Mouse (Mus musculus): Measurements from ENCODE around the gene Cd200. TPM values are rescaled to one million over a fixed set of nuclear protein-coding genes. Genes with fewer than 3 reads are reported as not detected.
"Not testable (repeated sequence)": the region's sequence is repeated elsewhere in the genome, so short reads cannot be mapped to it uniquely, and the experiment has no call there.

Gene Cd200
- polyA plus RNA-seq, 1 experiment from 2014 or later, result 0.79 TPM

- no peaks in the 10 kb centered on the region for H3K27me3 ChIP-seq (replicated peaks)
- no peaks in the 10 kb centered on the region for H3K9me3 ChIP-seq (replicated peaks)
- no peak for ATAC-seq
- WGBS (ENCODE audit: insufficient replicate concordance), result 56% methylated on average over 4 of the region's 4 CpGs
- no peak overlapping the region for H3K27ac ChIP-seq
- no peaks in the 10 kb centered on the region for H3K4me1 ChIP-seq
- H3K36me3 ChIP-seq, result no peaks in the 10 kb centered on the region
- no peak overlapping the region for H3K9ac ChIP-seq
- no peak overlapping the region for H3K4me3 ChIP-seq
- no peak overlapping the region for H3K4me2 ChIP-seq
Observed at GRCm38 (mm10) chr16:45376294-45376693, 32.6 kb downstream of the Cd200 start.

- no peak overlapping the region for H3K4me3 ChIP-seq
- WGBS (ENCODE audit: insufficient replicate concordance), result 48% methylated on average over 2 of the region's 2 CpGs
- no peaks in the 10 kb centered on the region for H3K27me3 ChIP-seq (replicated peaks)
- no peak overlapping the region for H3K27ac ChIP-seq
- H3K4me1 ChIP-seq, result no peaks in the 10 kb centered on the region
- no peaks in the 10 kb centered on the region for H3K9me3 ChIP-seq (replicated peaks)
- no peaks in the 10 kb centered on the region for H3K36me3 ChIP-seq
- no peak for ATAC-seq
- H3K4me2 ChIP-seq, result no peak overlapping the region
- no peak overlapping the region for H3K9ac ChIP-seq
Observed at GRCm38 (mm10) chr16:45375506-45376225, 33.2 kb downstream of the Cd200 start.

- no peak overlapping the region for H3K4me2 ChIP-seq
Observed at GRCm38 (mm10) chr16:45374074-45374473, 34.8 kb downstream of the Cd200 start.

GRCm38 (mm10) chr16:45371076-45371475 lies 37.8 kb downstream of the Cd200 start:
- no peak for ATAC-seq
- H3K4me3 ChIP-seq, result no peak overlapping the region

More at GRCm38 (mm10) chr16:45374074-45374473, 34.8 kb downstream of the Cd200 start:
- Histone ChIP-seq H3K27ac (no peak overlapping the region), H3K4me3 (no peak overlapping the region), H3K9me3 (replicated peaks) (no peaks in the 10 kb centered on the region), H3K27me3 (replicated peaks) (no peaks in the 10 kb centered on the region), H3K36me3 (no peaks in the 10 kb centered on the region), H3K4me1 (no peaks in the 10 kb centered on the region), H3K9ac (no peak overlapping the region)
- no peak for ATAC-seq
- 60% methylated on average over 2 of the region's 2 CpGs for WGBS (ENCODE audit: insufficient replicate concordance)

GRCm38 (mm10) chr16:45369285-45369965 lies 39.4 kb downstream of the Cd200 start:
- WGBS (ENCODE audit: insufficient replicate concordance), result 50% methylated on average over 4 of the region's 4 CpGs

More at GRCm38 (mm10) chr16:45371076-45371475, 37.8 kb downstream of the Cd200 start:
- Histone ChIP-seq H3K27me3 (replicated peaks) (no peaks in the 10 kb centered on the region), H3K27ac (no peak overlapping the region), H3K4me2 (no peak overlapping the region), H3K9me3 (replicated peaks) (no peaks in the 10 kb centered on the region), H3K4me1 (no peaks in the 10 kb centered on the region), H3K9ac (no peak overlapping the region), H3K36me3 (no peaks in the 10 kb centered on the region)
- 72% methylated on average over 1 of the region's 1 CpGs for WGBS (ENCODE audit: insufficient replicate concordance)

GRCm38 (mm10) chr16:45366111-45366510 lies 42.7 kb downstream of the Cd200 start:
- 73% methylated on average over 7 of the region's 7 CpGs for WGBS (ENCODE audit: insufficient replicate concordance)

More at GRCm38 (mm10) chr16:45369285-45369965, 39.4 kb downstream of the Cd200 start:
- no peaks in the 10 kb centered on the region for H3K4me1 ChIP-seq
- H3K36me3 ChIP-seq, result no peaks in the 10 kb centered on the region
- H3K9ac ChIP-seq, result no peak overlapping the region
- H3K4me2 ChIP-seq, result no peak overlapping the region
- no peak overlapping the region for H3K27ac ChIP-seq
- H3K27me3 ChIP-seq (replicated peaks), result no peaks in the 10 kb centered on the region
- H3K4me3 ChIP-seq, result no peak overlapping the region
- ATAC-seq, result no peak
- H3K9me3 ChIP-seq (replicated peaks), result no peaks in the 10 kb centered on the region

GRCm38 (mm10) chr16:45365353-45365752 lies 43.5 kb downstream of the Cd200 start:
- Histone ChIP-seq H3K27me3 (replicated peaks) (no peaks in the 10 kb centered on the region), H3K4me3 (no peak overlapping the region), H3K4me1 (no peaks in the 10 kb centered on the region), H3K27ac (no peak overlapping the region), H3K9ac (no peak overlapping the region), H3K36me3 (no peaks in the 10 kb centered on the region), H3K4me2 (no peak overlapping the region), H3K9me3 (replicated peaks) (no peaks in the 10 kb centered on the region)
- WGBS (ENCODE audit: insufficient replicate concordance), result 71% methylated on average over 9 of the region's 9 CpGs
- ATAC-seq, result no peak

More at GRCm38 (mm10) chr16:45366111-45366510, 42.7 kb downstream of the Cd200 start:
- Histone ChIP-seq H3K36me3 (no peaks in the 10 kb centered on the region), H3K4me3 (no peak overlapping the region), H3K27ac (no peak overlapping the region), H3K9ac (no peak overlapping the region), H3K4me2 (no peak overlapping the region), H3K9me3 (replicated peaks) (no peaks in the 10 kb centered on the region), H3K27me3 (replicated peaks) (no peaks in the 10 kb centered on the region), H3K4me1 (no peaks in the 10 kb centered on the region)
- no peak for ATAC-seq

GRCm38 (mm10) chr16:45364627-45365026 lies 44.2 kb downstream of the Cd200 start:
- no peaks in the 10 kb centered on the region for H3K4me1 ChIP-seq
- whole genome bisulfite sequencing (ENCODE audit: insufficient replicate concordance), result 69% methylated on average over 1 of the region's 1 CpGs

GRCm38 (mm10) chr16:45363480-45364045 lies 45.3 kb downstream of the Cd200 start:
- no peaks in the 10 kb centered on the region for H3K27me3 ChIP-seq (replicated peaks)
- ATAC-seq, result no peak
- H3K27ac ChIP-seq, result no peak overlapping the region
- no peaks in the 10 kb centered on the region for H3K36me3 ChIP-seq
- H3K4me1 ChIP-seq, result no peaks in the 10 kb centered on the region
- no peak overlapping the region for H3K4me2 ChIP-seq
- H3K9ac ChIP-seq, result no peak overlapping the region
- WGBS (ENCODE audit: insufficient replicate concordance), result 57% methylated on average over 4 of the region's 4 CpGs
- H3K4me3 ChIP-seq, result no peak overlapping the region
- no peaks in the 10 kb centered on the region for H3K9me3 ChIP-seq (replicated peaks)

More at GRCm38 (mm10) chr16:45364627-45365026, 44.2 kb downstream of the Cd200 start:
- no peaks in the 10 kb centered on the region for H3K27me3 ChIP-seq (replicated peaks)
- H3K9me3 ChIP-seq (replicated peaks), result no peaks in the 10 kb centered on the region
- no peak overlapping the region for H3K9ac ChIP-seq
- H3K36me3 ChIP-seq, result no peaks in the 10 kb centered on the region
- no peak overlapping the region for H3K4me2 ChIP-seq
- ATAC-seq, result no peak
- H3K27ac ChIP-seq, result no peak overlapping the region
- no peak overlapping the region for H3K4me3 ChIP-seq

- no peak overlapping the region for H3K9ac ChIP-seq
- H3K4me1 ChIP-seq, result no peaks in the 10 kb centered on the region
- H3K27me3 ChIP-seq (replicated peaks), result no peaks in the 10 kb centered on the region
- no peak overlapping the region for H3K27ac ChIP-seq
- H3K36me3 ChIP-seq, result no peaks in the 10 kb centered on the region
- H3K4me3 ChIP-seq, result no peak overlapping the region
- ATAC-seq, result no peak
- H3K4me2 ChIP-seq, result no peak overlapping the region
- H3K9me3 ChIP-seq (replicated peaks), result no peaks in the 10 kb centered on the region
Observed at GRCm38 (mm10) chr16:45361450-45361849, 47.4 kb downstream of the Cd200 start.

GRCm38 (mm10) chr16:45358441-45358840 lies 50.4 kb downstream of the Cd200 start:
- not testable (repeated sequence) for H3K36me3 ChIP-seq; H3K4me3 ChIP-seq; H3K9me3 ChIP-seq (replicated peaks); H3K27me3 ChIP-seq (replicated peaks); ATAC-seq; H3K9ac ChIP-seq; H3K4me2 ChIP-seq; H3K27ac ChIP-seq; H3K4me1 ChIP-seq
- 89% methylated on average over 5 of the region's 5 CpGs for WGBS (ENCODE audit: insufficient replicate concordance)

- Histone ChIP-seq H3K27me3 (replicated peaks) (no peaks in the 10 kb centered on the region), H3K27ac (no peak overlapping the region), H3K9me3 (replicated peaks) (no peaks in the 10 kb centered on the region), H3K4me1 (no peaks in the 10 kb centered on the region), H3K9ac (no peak overlapping the region), H3K4me2 (no peak overlapping the region), H3K36me3 (no peaks in the 10 kb centered on the region), H3K4me3 (no peak overlapping the region)
- ATAC-seq, result no peak
- WGBS (ENCODE audit: insufficient replicate concordance), result 75% methylated on average over 1 of the region's 1 CpGs
Observed at GRCm38 (mm10) chr16:45357134-45357533, 51.7 kb downstream of the Cd200 start.

Measured in liver, embryonic 12.5 days (tissue).